17 mouse cellular contexts compared by ENCODE assay signal in the genomic region with DNA sequence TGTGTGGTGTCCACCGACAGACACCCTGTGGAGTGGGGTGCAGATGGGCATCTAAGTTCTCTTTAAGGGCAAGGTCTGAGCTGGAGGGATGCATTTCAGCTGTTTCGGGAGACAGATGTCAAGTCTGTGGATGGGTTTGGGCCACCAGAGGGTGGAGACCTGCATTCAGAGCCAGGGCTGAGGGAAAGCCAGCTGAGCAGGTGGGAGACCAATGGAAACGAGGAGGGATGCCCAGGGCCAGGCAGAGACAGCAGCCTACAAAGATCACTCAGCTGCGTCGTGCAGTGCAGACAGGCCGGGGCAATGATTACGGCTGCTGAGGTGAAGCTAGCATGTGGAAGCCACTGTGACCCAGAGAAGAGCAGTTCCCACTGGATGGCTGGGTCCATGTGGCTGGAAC.
"Had no signal": no experiment of that assay in that cellular context is flagged by ENCODE, and none has a peak within 500 bp of the region (broad histone marks: within the 10 kb centered on the region; RNA-seq: fewer than 3 reads in every experiment).

No protein-coding gene starts in this region.

- H3K36me3 ChIP-seq: midbrain, embryonic 13.5 days; midbrain, embryonic 15.5 days; neural tube, embryonic 13.5 days; neural tube, embryonic 15.5 days had no signal

- H3K4me1 ChIP-seq: midbrain, embryonic 13.5 days; midbrain, embryonic 15.5 days; neural tube, embryonic 13.5 days; neural tube, embryonic 15.5 days had no signal

- H3K27me3 ChIP-seq: midbrain, embryonic 13.5 days; midbrain, embryonic 15.5 days; neural tube, embryonic 13.5 days; neural tube, embryonic 15.5 days had no signal

- H3K9ac ChIP-seq: lung, embryonic 14.5 days; midbrain, embryonic 13.5 days; midbrain, embryonic 15.5 days; neural tube, embryonic 13.5 days; neural tube, embryonic 15.5 days had no signal

- ATAC-seq: midbrain, embryonic 13.5 days; midbrain, embryonic 15.5 days had no signal

- DNase-seq: lung, adult 18-20 months; lung, embryonic 14.5 days; lung, postnatal 10 days; lung, postnatal 4 days; right cerebral cortex, adult 18-20 months; right cerebral cortex, postnatal 25 days; right cerebral cortex, postnatal 4 days; spleen, adult 18-20 months; thymus, adult 18-20 months; thymus, postnatal 14 days; thymus, postnatal 36 days had no signal

- H3K4me3 ChIP-seq: midbrain, embryonic 13.5 days; midbrain, embryonic 15.5 days; myocyte; neural tube, embryonic 13.5 days; neural tube, embryonic 15.5 days had no signal

- H3K27ac ChIP-seq: midbrain, embryonic 13.5 days; midbrain, embryonic 15.5 days; neural tube, embryonic 13.5 days; neural tube, embryonic 15.5 days had no signal

- H3K4me2 ChIP-seq: lung, embryonic 14.5 days; midbrain, embryonic 11.5 days; midbrain, embryonic 13.5 days; midbrain, embryonic 15.5 days; neural tube, embryonic 13.5 days; neural tube, embryonic 15.5 days had no signal

- H3K9me3 ChIP-seq: midbrain, embryonic 13.5 days; midbrain, embryonic 15.5 days; neural tube, embryonic 13.5 days; neural tube, embryonic 15.5 days had no signal
